Mouse (Mus musculus) myocyte (in vitro differentiated cells): ENCODE data around the gene Bach2. TPM values are rescaled to one million over a fixed set of nuclear protein-coding genes. Genes with fewer than 3 reads are reported as not detected.

Experiments used
- H3K27me3 ChIP-seq: one replicate; pipeline ENCODE4 v1.6.1; 2011; ENCODE audit not compliant: control insufficient read depth, insufficient read depth, insufficient read length
- H3K36me3 ChIP-seq: one replicate; pipeline ENCODE4 v1.6.1; 2011; ENCODE audit not compliant: control insufficient read depth, insufficient read depth
- H3K4me2 ChIP-seq: one replicate; pipeline ENCODE4 v1.6.1; 2011; ENCODE audit warnings: low read depth, control low read depth
- H3K4me3 ChIP-seq: one replicate; pipeline ENCODE4 v1.5.1; 2011; ENCODE audit warnings: mild to moderate bottlenecking, control low read depth, moderate library complexity
- H3K79me2 ChIP-seq: one replicate; pipeline ENCODE4 v1.6.1; 2011; ENCODE audit not compliant: control insufficient read depth, insufficient read depth
- H3ac ChIP-seq: one replicate; pipeline ENCODE4 v1.6.1; 2011; ENCODE audit not compliant: control insufficient read depth, insufficient read length
- CEBPB ChIP-seq: IDR thresholded peaks from 2 replicates; pipeline ENCODE4 v1.6.1; 2011; ENCODE audit warnings: mild to moderate bottlenecking, moderate library complexity; ENCODE audit not compliant: poor library complexity, insufficient read depth, severe bottlenecking
- E2F4 ChIP-seq: IDR thresholded peaks from one replicate; pipeline ENCODE4 v1.6.1; 2011; ENCODE audit warnings: mild to moderate bottlenecking, control low read depth, moderate library complexity; ENCODE audit not compliant: insufficient read depth
- MAX ChIP-seq: IDR thresholded peaks from one replicate; pipeline ENCODE4 v1.6.1; 2011; ENCODE audit warnings: low read depth, mild to moderate bottlenecking, control low read depth
- MYOD1 ChIP-seq, 3 experiments: IDR thresholded peaks; one replicate each; pipeline ENCODE4 v1.6.1; 2011; ENCODE audit warnings: control low read depth in 2 of 3, low read depth in 2 of 3, mild to moderate bottlenecking in 2 of 3, moderate library complexity in 1 of 3; ENCODE audit not compliant: insufficient read length in 2 of 3, control insufficient read depth in 1 of 3
- MYOG ChIP-seq, 3 experiments: IDR thresholded peaks; one replicate each; pipeline ENCODE4 v1.6.1; 2011; ENCODE audit warnings: control low read depth in 2 of 3, low read depth in 2 of 3, mild to moderate bottlenecking in 2 of 3; ENCODE audit not compliant: insufficient read length in 2 of 3, control insufficient read depth in 1 of 3, insufficient read depth in 1 of 3
- POLR2A ChIP-seq: IDR thresholded peaks from one replicate; pipeline ENCODE4 v1.6.1; 2011; ENCODE audit warnings: low read depth, mild to moderate bottlenecking, control low read depth, moderate library complexity; ENCODE audit not compliant: insufficient read length
- POLR2AphosphoS2 ChIP-seq: IDR thresholded peaks from one replicate; pipeline ENCODE4 v1.6.1; 2011; ENCODE audit warnings: low read depth, control low read depth; ENCODE audit not compliant: insufficient read length
- REST ChIP-seq: IDR thresholded peaks from one replicate; pipeline ENCODE4 v1.6.1; 2011; ENCODE audit warnings: mild to moderate bottlenecking, control low read depth, moderate library complexity; ENCODE audit not compliant: insufficient read depth, insufficient read length
- SRF ChIP-seq: IDR thresholded peaks from one replicate; pipeline ENCODE4 v1.6.1; 2011; ENCODE audit warnings: low read depth; ENCODE audit not compliant: control insufficient read depth, insufficient read length
- TCF12 ChIP-seq: IDR thresholded peaks from one replicate; pipeline ENCODE4 v1.6.1; 2011; ENCODE audit warnings: mild to moderate bottlenecking, control low read depth; ENCODE audit not compliant: poor library complexity, insufficient read depth, severe bottlenecking
- TCF3 ChIP-seq: IDR thresholded peaks from one replicate; pipeline ENCODE4 v1.6.1; 2011; ENCODE audit warnings: low read depth, control low read depth; ENCODE audit not compliant: insufficient read length
- USF1 ChIP-seq: IDR thresholded peaks from one replicate; pipeline ENCODE4 v1.6.1; 2011; ENCODE audit warnings: low read depth, mild to moderate bottlenecking, control low read depth, moderate library complexity
- polyA plus RNA-seq: library from polyadenylated mRNA; unstranded; fragments of >200 nt; fragmentation: generic; extraction: Trizol; gene quantifications from one replicate; pipeline ENCODE4 v1.2.1, GENCODE M21; 2012; ENCODE audit warnings: missing spikeins

Bach2 gene
- polyA plus RNA-seq, 1 experiment, result 0.29 TPM

GRCm38 (mm10) chr4:32326279-32326678 is 87.7 kb downstream of the Bach2 start:
- no peaks in the 10 kb centered on the region for H3K27me3 ChIP-seq
- H3K4me3 ChIP-seq, result no peak overlapping the region
- no peak overlapping the region for H3ac ChIP-seq
- TF ChIP-seq POLR2AphosphoS2 (no peak), SRF (no peak), USF1 (no peak), MAX (no peak), MYOG (IDR thresholded peaks at IDR 0.05; ENCODE audit: control insufficient read depth in 1 of 3, insufficient read depth in 1 of 3, insufficient read length in 2 of 3, low read depth in 2 of 3) (no peak), MYOD1 (IDR thresholded peaks at IDR 0.05; ENCODE audit: control insufficient read depth in 1 of 3, insufficient read length in 2 of 3, low read depth in 2 of 3) (no peak), TCF3 (no peak)
- no peaks in the 10 kb centered on the region for H3K36me3 ChIP-seq
- H3K79me2 ChIP-seq, result no peaks in the 10 kb centered on the region
- H3K4me2 ChIP-seq, result no peak overlapping the region

DNA sequence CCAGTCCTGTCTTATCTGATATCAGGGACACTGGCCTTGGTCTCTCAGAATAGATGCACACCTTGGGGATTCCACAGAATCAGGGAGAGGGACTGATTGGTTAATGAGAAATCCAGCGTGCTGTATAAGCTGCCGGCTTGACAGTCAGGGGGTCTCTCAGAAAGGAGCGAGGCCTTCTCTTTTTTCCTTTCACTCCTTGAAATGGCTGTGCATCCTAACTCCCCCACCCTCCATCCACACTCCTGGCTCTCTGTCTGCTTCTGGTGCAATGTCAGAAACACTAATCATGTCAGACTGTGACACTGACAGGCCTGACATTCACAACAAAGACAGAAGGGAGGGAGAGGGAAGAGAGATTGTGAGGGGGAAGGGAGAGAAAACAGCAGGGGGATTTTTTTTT is 88.3 kb downstream of the Bach2 start:
- Histone ChIP-seq H3K36me3 (no peaks in the 10 kb centered on the region), H3K4me2 (no peak overlapping the region), H3K79me2 (no peaks in the 10 kb centered on the region), H3K4me3 (no peak overlapping the region), H3K27me3 (no peaks in the 10 kb centered on the region), H3ac (no peak overlapping the region)
- TF ChIP-seq SRF, result no peak
- no peak for TF ChIP-seq REST
- TF ChIP-seq POLR2AphosphoS2, result no peak
- no peak for TF ChIP-seq TCF12
- no peak for TF ChIP-seq USF1
- TF ChIP-seq E2F4, result no peak
- TF ChIP-seq MAX, result no peak

DNA sequence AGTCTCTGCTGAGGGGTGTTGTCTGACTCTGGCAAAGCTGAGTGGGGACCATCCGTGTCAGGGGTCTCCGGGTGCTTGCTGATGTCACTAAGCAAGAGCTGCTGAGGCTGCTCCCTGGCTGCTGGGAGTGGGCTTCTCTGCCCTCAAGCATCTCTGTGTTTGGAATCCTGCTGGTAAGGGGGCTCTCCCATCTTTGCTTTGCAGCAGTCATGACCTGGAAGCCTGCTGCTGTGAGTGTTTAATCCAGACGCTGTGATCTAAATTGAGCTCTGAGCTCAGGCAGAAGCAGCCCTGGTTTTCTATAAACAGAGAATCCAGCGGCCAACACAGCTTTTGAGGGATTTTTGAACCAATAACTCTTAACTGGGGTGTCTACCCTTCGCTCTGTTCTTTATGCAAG is 89.0 kb downstream of the Bach2 start:
- no peaks in the 10 kb centered on the region for H3K36me3 ChIP-seq
- no peaks in the 10 kb centered on the region for H3K27me3 ChIP-seq
- H3ac ChIP-seq, result no peak overlapping the region
- H3K79me2 ChIP-seq, result no peaks in the 10 kb centered on the region
- no peak overlapping the region for H3K4me3 ChIP-seq
- TF ChIP-seq TCF12 (no peak), MYOD1 (IDR thresholded peaks at IDR 0.05; ENCODE audit: control insufficient read depth in 1 of 3, insufficient read length in 2 of 3, low read depth in 2 of 3) (no peak), USF1 (no peak), TCF3 (no peak), SRF (no peak), E2F4 (no peak), REST (no peak), POLR2A (no peak), MYOG (IDR thresholded peaks at IDR 0.05; ENCODE audit: control insufficient read depth in 1 of 3, insufficient read depth in 1 of 3, insufficient read length in 2 of 3, low read depth in 2 of 3) (no peak), CEBPB (no peak), POLR2AphosphoS2 (no peak), MAX (no peak)
- no peak overlapping the region for H3K4me2 ChIP-seq

GRCm38 (mm10) chr4:32328561-32328960 is 90.0 kb downstream of the Bach2 start:
- Histone ChIP-seq H3K4me2 (no peak overlapping the region), H3ac (no peak overlapping the region), H3K27me3 (no peaks in the 10 kb centered on the region), H3K79me2 (no peaks in the 10 kb centered on the region), H3K36me3 (no peaks in the 10 kb centered on the region), H3K4me3 (no peak overlapping the region)
- TF ChIP-seq E2F4 (no peak), MYOG (IDR thresholded peaks at IDR 0.05; ENCODE audit: control insufficient read depth in 1 of 3, insufficient read depth in 1 of 3, insufficient read length in 2 of 3, low read depth in 2 of 3) (no peak), MYOD1 (IDR thresholded peaks at IDR 0.05; ENCODE audit: control insufficient read depth in 1 of 3, insufficient read length in 2 of 3, low read depth in 2 of 3) (no peak), REST (no peak), POLR2A (no peak), TCF3 (no peak), TCF12 (no peak), SRF (no peak), USF1 (no peak), POLR2AphosphoS2 (no peak), MAX (no peak), CEBPB (no peak)

GRCm38 (mm10) chr4:32330584-32331314 is 92.1 kb downstream of the Bach2 start:
- no peak for TF ChIP-seq REST
- TF ChIP-seq POLR2A, result no peak
- no peak for TF ChIP-seq CEBPB
- Histone ChIP-seq H3K4me3 (no peak overlapping the region), H3K4me2 (no peak overlapping the region), H3K79me2 (no peaks in the 10 kb centered on the region), H3K36me3 (no peaks in the 10 kb centered on the region), H3K27me3 (no peaks in the 10 kb centered on the region), H3ac (no peak overlapping the region)
